ENCODE assay signal across 23 mouse cellular contexts in the genomic region with DNA sequence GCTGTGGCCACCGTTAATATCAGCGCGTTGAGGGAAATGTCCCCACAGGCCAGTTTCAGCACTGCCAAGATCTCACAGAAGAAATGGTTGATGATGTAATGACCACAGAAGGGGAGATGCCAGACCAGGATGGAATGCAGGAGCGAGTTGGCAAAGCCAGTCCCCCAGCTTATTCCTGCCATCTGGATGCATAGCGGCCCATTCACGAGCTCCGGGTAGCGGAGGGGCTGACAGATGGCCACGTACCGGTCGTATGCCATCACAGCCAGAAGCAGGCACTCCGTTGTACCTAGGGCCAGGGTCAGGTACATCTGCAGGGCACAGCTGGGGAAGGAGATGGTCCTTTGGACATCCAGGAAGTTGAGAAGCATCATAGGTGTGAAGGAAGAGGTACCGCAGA. TPM values are rescaled to one million over a fixed set of nuclear protein-coding genes. Genes with fewer than 3 reads are reported as not detected.
A peak's percentile ranks its signal among the peaks of the same experiment; 100 is the strongest.
DNase-seq lines count a peak whose midpoint lies in the region; ATAC-seq and TF ChIP-seq lines count a peak whose summit lies in the region.
"Had no signal": no experiment of that assay in that cellular context is flagged by ENCODE, and none has a peak within 500 bp of the region (broad histone marks: within the 10 kb centered on the region; RNA-seq: fewer than 3 reads in every experiment).

No protein-coding gene starts in this region.

- TF ChIP-seq EP300 in lung, postnatal 0 days (IDR thresholded peaks at IDR 0.05): no peak

- TF ChIP-seq POLR2A in cerebellum, adult 2 months (IDR thresholded peaks at IDR 0.05; ENCODE audit: borderline replicate concordance, insufficient read depth, low read length): no peak

- H3K27ac ChIP-seq in cerebellum, adult 2 months (ENCODE audit: insufficient read depth, low read length): no peak overlapping the region
- no peak overlapping the region for H3K27ac ChIP-seq in forebrain, embryonic 16.5 days (ENCODE audit: low read length)
- no peak overlapping the region for H3K27ac ChIP-seq in lung, postnatal 0 days (ENCODE audit: low read length)
- H3K27ac ChIP-seq: midbrain, embryonic 12.5 days had no signal

- no peak overlapping the region for H3K4me3 ChIP-seq in cerebellum, adult 2 months (replicated peaks; ENCODE audit: insufficient read depth, low read depth, low read length)
- H3K4me3 ChIP-seq in forebrain, embryonic 16.5 days (replicated peaks; ENCODE audit: low read length): no peak overlapping the region
- H3K4me3 ChIP-seq in lung, postnatal 0 days (ENCODE audit: low read depth, low read length): no peak overlapping the region
- H3K4me3 ChIP-seq: midbrain, embryonic 12.5 days; myocyte had no signal

- no peak for TF ChIP-seq CTCF in cerebellum, adult 2 months (IDR thresholded peaks at IDR 0.05; ENCODE audit: borderline replicate concordance, insufficient read depth, low read depth, low read length)
- TF ChIP-seq CTCF in lung, postnatal 0 days (IDR thresholded peaks at IDR 0.05): no peak

- H3K4me1 ChIP-seq in cerebellum, adult 2 months (ENCODE audit: control insufficient read depth, insufficient read depth, low read length): peaks cover 21% of the 10 kb centered on the region
- H3K4me1 ChIP-seq in forebrain, embryonic 16.5 days (replicated peaks; ENCODE audit: control insufficient read depth, insufficient read depth, low read length): no peaks in the 10 kb centered on the region
- H3K4me1 ChIP-seq in lung, postnatal 0 days (ENCODE audit: insufficient read depth, low read depth, low read length): peaks cover 2% of the 10 kb centered on the region; the same call in 1 of the 2 replicates
- H3K4me1 ChIP-seq: midbrain, embryonic 12.5 days had no signal

- ATAC-seq in forebrain, embryonic 16.5 days: peak; percentile 61
- no peak for ATAC-seq in frontal cortex, adult (ENCODE audit: low TSS enrichment)
- no peak for ATAC-seq in lung, postnatal 0 days

- peak; percentile 70 for DNase-seq in left cerebral cortex, postnatal 4 days
- DNase-seq in left cerebral cortex, postnatal 25 days (ENCODE audit: low spot score in 2 of 2): no peak
- peak; percentile 77 for DNase-seq in brain, adult 2 months (ENCODE audit: low read depth, low spot score)
- DNase-seq in cerebellum, adult 2 months: peak; percentile 63 to 76
- no peak for DNase-seq in kidney, adult 9 months
- DNase-seq in lung, postnatal 0 days (ENCODE audit: low spot score): no peak
- DNase-seq: adrenal gland, postnatal 36 days; gastrocnemius, postnatal 25 days; heart, postnatal 10 days; kidney, adult 18-20 months; kidney, postnatal 14 days; layer of hippocampus, adult 9-11 months; lung, postnatal 36 days; thymus, adult 18-20 months had no signal

- H3K4me2 ChIP-seq in forebrain, embryonic 16.5 days (ENCODE audit: low read length): no peak overlapping the region
- no peak overlapping the region for H3K4me2 ChIP-seq in lung, postnatal 0 days (replicated peaks; ENCODE audit: low read depth, low read length)
- H3K4me2 ChIP-seq: midbrain, embryonic 12.5 days had no signal

- intact Hi-C loops in left cerebral cortex, postnatal 4 days (cut with DNase I): no loop called here
- intact Hi-C loops in left cerebral cortex, postnatal 25 days (cut with DNase I): no loop called here

- H3K9ac ChIP-seq in forebrain, embryonic 16.5 days (replicated peaks; ENCODE audit: low read depth, low read length): no peak overlapping the region
- H3K9ac ChIP-seq in lung, postnatal 0 days (replicated peaks; ENCODE audit: low read depth): no peak overlapping the region
- H3K9ac ChIP-seq: midbrain, embryonic 12.5 days had no signal

- WGBS in cerebellum, adult 2 months: 22% methylated on average over 13 of the region's 13 CpGs
- 62% methylated on average over 13 of the region's 13 CpGs for WGBS in forebrain, embryonic 16.5 days
- WGBS in lung, postnatal 0 days: 89% methylated on average over 13 of the region's 13 CpGs

- no peaks in the 10 kb centered on the region for H3K36me3 ChIP-seq in forebrain, embryonic 16.5 days (ENCODE audit: control insufficient read depth, insufficient read depth)
- no peaks in the 10 kb centered on the region for H3K36me3 ChIP-seq in lung, postnatal 0 days (ENCODE audit: insufficient read depth, low read length)
- H3K36me3 ChIP-seq: midbrain, embryonic 12.5 days had no signal

- no peaks in the 10 kb centered on the region for H3K27me3 ChIP-seq in cerebellum, adult 2 months (ENCODE audit: control insufficient read depth, insufficient read depth, low read length)
- no peaks in the 10 kb centered on the region for H3K27me3 ChIP-seq in forebrain, embryonic 16.5 days (replicated peaks; ENCODE audit: control insufficient read depth, insufficient read depth, low read length)
- no peaks in the 10 kb centered on the region for H3K27me3 ChIP-seq in lung, postnatal 0 days (replicated peaks; ENCODE audit: insufficient read depth, low read length)
- H3K27me3 ChIP-seq: midbrain, embryonic 12.5 days had no signal

- H3K9me3 ChIP-seq in forebrain, embryonic 16.5 days (ENCODE audit: control insufficient read depth, low read length): no peaks in the 10 kb centered on the region
- H3K9me3 ChIP-seq in lung, postnatal 0 days (ENCODE audit: low read length): no peaks in the 10 kb centered on the region
- H3K9me3 ChIP-seq: midbrain, embryonic 12.5 days had no signal

RNA-seq across cellular contexts. Expression of a gene that starts 4.0 kb away (rescaled TPM):
- not detected for total RNA-seq in left cerebral cortex, postnatal 4 days (2021)
- not detected for total RNA-seq in left cerebral cortex, postnatal 25 days (2021)
- not detected in 2 replicates for polyA plus RNA-seq in cerebellum, adult 2 months (2012; rRNA removed)
- not detected in 2 replicates for polyA plus RNA-seq in forebrain, embryonic 16.5 days (2015; fragmentation: Nextera tagmentation; extraction: Ambion mirVana)
- not detected in 2 replicates for polyA plus RNA-seq in lung, postnatal 0 days (2015; fragmentation: Nextera tagmentation; extraction: Ambion mirVana)
- total RNA-seq: adrenal gland, postnatal 36 days; CH12.LX; gastrocnemius, postnatal 25 days; heart, postnatal 10 days; neutrophil, adult 5-6 weeks had no signal
- polyA plus RNA-seq: limb, embryonic 14.5 days; midbrain, embryonic 12.5 days; myocyte; stomach, embryonic 14.5 days; urinary bladder, adult 2 months had no signal

RNA-seq across cellular contexts. Expression of a gene that starts 13.5 kb away (rescaled TPM):
- total RNA-seq in left cerebral cortex, postnatal 4 days (2021): not detected
- total RNA-seq in left cerebral cortex, postnatal 25 days (2021): not detected
- polyA plus RNA-seq in cerebellum, adult 2 months (2012; rRNA removed): not detected in 2 replicates
- polyA plus RNA-seq in forebrain, embryonic 16.5 days (2015; fragmentation: Nextera tagmentation; extraction: Ambion mirVana): 0.09 TPM in 1 of 2 replicates, not detected in the other
- 0.17 TPM in 1 of 2 replicates, not detected in the other for polyA plus RNA-seq in lung, postnatal 0 days (2015; fragmentation: Nextera tagmentation; extraction: Ambion mirVana)
- total RNA-seq: adrenal gland, postnatal 36 days; CH12.LX; gastrocnemius, postnatal 25 days; heart, postnatal 10 days; neutrophil, adult 5-6 weeks had no signal
- polyA plus RNA-seq: limb, embryonic 14.5 days; midbrain, embryonic 12.5 days; myocyte; urinary bladder, adult 2 months had no signal

RNA-seq across cellular contexts. Expression of a gene that starts 27.6 kb away (rescaled TPM):
- total RNA-seq in left cerebral cortex, postnatal 4 days (2021): under 1 TPM; 0.88 to 0.93 TPM
- 1 to 10 TPM; 1.3 to 1.4 TPM for total RNA-seq in left cerebral cortex, postnatal 25 days (2021)
- polyA plus RNA-seq in cerebellum, adult 2 months (2012; rRNA removed): 0.77 and 1.0 TPM in 2 replicates
- 1.3 and 1.5 TPM in 2 replicates for polyA plus RNA-seq in forebrain, embryonic 16.5 days (2015; fragmentation: Nextera tagmentation; extraction: Ambion mirVana)
- 2.5 TPM in 2 replicates for polyA plus RNA-seq in lung, postnatal 0 days (2015; fragmentation: Nextera tagmentation; extraction: Ambion mirVana)

RNA-seq across cellular contexts. Expression of a gene that starts 27.8 kb away (rescaled TPM):
- total RNA-seq in left cerebral cortex, postnatal 4 days (2021): 10 to 100 TPM; 50.1 to 52.5 TPM
- 10 to 100 TPM; 61.9 to 68.3 TPM for total RNA-seq in left cerebral cortex, postnatal 25 days (2021)
- polyA plus RNA-seq in cerebellum, adult 2 months (2012; rRNA removed): 21.2 and 21.8 TPM in 2 replicates
- polyA plus RNA-seq in forebrain, embryonic 16.5 days (2015; fragmentation: Nextera tagmentation; extraction: Ambion mirVana): 14.6 and 15.5 TPM in 2 replicates
- polyA plus RNA-seq in lung, postnatal 0 days (2015; fragmentation: Nextera tagmentation; extraction: Ambion mirVana): 2.5 and 3.1 TPM in 2 replicates

RNA-seq across cellular contexts. Expression of a gene that starts 30.4 kb away (rescaled TPM):
- under 1 TPM; 0.64 to 0.70 TPM for total RNA-seq in left cerebral cortex, postnatal 4 days (2021)
- 1 to 10 TPM; 1.2 to 1.4 TPM for total RNA-seq in left cerebral cortex, postnatal 25 days (2021)
- 1.6 and 1.9 TPM in 2 replicates for polyA plus RNA-seq in cerebellum, adult 2 months (2012; rRNA removed)
- 0.34 and 0.47 TPM in 2 replicates for polyA plus RNA-seq in forebrain, embryonic 16.5 days (2015; fragmentation: Nextera tagmentation; extraction: Ambion mirVana)
- polyA plus RNA-seq in lung, postnatal 0 days (2015; fragmentation: Nextera tagmentation; extraction: Ambion mirVana): 11.8 and 19.3 TPM in 2 replicates
- total RNA-seq: CH12.LX; neutrophil, adult 5-6 weeks had no signal

Comparison
In these comparisons a context has a peak if more than half of its experiments do, and no peak if none do; other contexts are left out.
1. DNase-seq: peak in left cerebral cortex, postnatal 4 days (single experiment), brain, adult 2 months (single experiment) and cerebellum, adult 2 months (2 of 2); none in left cerebral cortex, postnatal 25 days (0 of 2), kidney, adult 9 months (single experiment) and lung, postnatal 0 days (single experiment).